Mouse (Mus musculus): ENCODE results near the gene Tex26.

Gene Tex26

DNA sequence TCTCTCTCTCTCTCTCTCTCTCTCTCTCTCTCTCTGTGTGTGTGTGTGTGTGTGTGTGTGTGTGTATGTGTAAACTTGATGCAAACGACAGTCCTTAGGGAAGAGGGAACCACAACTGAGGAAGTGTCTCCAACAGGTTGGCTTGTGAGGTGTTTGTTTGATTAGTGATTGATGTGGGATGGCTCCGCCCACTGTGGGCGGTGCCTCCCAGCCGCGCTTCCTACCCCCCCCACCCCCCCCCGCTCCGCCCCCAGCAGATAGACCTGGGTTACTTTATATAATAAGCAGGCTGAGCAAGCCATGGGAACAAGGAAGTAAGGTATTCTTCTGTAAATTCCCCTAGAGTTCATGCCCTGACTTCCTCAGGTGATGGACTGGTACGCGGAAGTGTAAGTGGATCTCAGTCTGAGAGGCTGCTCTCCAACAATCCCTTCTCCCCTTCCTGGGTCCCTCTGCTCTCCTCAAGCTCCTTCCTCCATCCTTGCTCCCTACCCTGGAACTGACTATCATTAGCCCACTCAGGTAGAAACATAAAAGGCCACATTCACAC is 5.2 kb upstream of the Tex26 start:
- DNase-seq, result no peak

DNA sequence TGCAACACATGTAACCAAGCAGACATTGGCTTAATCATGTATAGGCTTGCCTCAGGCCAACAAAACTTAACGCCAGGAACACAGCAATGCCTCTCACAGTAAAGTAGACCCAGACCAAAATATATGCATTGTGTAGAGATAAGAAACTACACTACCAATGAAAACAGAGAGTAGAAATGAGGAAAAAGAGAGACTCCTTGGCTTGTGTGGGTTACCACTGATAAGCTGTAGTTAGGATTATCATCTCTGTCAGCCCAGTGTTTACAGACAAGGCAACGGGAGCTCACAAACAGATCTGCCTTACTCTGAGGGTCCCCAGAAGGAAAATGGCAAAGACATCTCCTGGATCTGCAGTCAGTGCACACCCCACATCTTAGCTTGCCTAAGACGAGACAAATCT is 2.9 kb upstream of the Tex26 start:
- no peak for DNase-seq

- no peak for DNase-seq
These were observed 2.3 kb upstream of the Tex26 start for GRCm38 (mm10) chr5:149437150-149437549.

DNA sequence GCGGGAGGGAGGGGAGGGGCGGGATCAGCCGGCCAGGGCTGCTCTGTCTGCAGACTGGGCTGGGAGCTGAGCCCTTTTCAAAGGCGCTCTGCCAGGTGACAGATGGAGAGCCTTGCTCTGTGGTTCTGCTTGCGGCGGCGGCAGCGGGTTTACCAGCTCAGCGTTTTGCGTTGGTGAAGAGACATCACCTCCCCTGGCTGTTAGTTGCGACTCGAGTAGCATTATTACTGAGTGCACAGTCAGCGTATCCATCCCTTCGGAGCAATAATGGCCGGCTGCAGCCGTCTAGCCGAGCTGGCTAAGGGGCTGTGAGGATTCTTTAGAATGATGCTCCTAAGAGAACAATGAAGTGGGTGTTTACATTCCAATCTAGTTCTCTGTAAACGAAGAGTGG is 717 bp downstream of the Tex26 start:
- peak; percentile 65 for DNase-seq

DNA sequence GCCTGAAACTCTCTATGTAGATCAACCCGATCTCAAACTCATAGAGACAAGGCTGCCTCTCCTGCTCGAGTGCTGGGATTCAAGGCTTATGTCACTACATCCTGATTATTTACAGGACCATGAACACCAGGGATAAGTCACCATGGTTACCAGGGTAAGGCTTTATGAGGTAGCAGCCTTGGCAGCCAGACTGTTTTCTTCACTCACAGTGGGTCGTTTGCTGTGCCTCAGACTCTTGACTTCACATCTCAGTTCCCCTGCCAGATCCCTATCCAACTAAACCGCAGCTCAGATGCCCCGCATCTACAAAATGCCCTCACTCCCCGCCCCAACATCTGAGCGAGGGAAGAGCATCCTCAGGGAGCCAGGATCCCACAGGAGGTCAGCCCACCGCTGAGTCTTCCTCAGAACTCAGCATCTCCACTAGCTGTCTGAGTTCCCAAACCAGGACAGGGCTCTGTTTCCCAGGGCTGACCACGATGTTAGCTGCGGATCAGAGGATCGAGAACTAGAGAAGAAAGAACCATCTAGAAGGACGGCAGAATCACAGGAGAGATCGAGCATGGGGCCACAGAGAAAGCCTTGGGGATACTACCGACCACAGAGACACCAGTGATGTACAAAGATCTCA is 2.3 kb downstream of the Tex26 start:
- no peak for DNase-seq

- DNase-seq, result no peak
These were observed 2.8 kb downstream of the Tex26 start for GRCm38 (mm10) chr5:149442277-149442660.

- no peak for DNase-seq
These were observed 5.0 kb downstream of the Tex26 start for GRCm38 (mm10) chr5:149444451-149444850.

DNA sequence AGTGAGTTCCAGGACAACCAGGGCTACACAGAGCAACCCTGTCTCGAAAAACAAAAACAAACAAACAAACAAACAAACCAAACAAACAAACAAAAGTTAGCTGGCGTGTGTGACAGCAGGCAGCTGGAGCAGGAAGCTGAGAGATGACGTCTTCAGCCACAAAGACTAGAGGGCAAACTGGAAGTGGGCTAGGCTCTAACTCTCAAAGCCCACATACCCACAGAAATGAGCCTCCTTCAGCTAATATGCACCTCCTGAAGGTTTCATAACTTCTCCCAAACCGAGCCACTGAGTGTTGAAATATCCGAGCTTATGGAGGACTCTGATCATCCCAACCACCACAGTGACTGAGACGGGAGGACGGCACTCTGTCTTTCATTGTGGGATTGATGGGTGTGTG is 7.0 kb downstream of the Tex26 start:
- no peak for DNase-seq

- no peak for DNase-seq
These were observed 8.3 kb downstream of the Tex26 start for GRCm38 (mm10) chr5:149447733-149448132.

GRCm38 (mm10) chr5:149449406-149449805 is 9.9 kb downstream of the Tex26 start:
- no peak for DNase-seq

- DNase-seq, result no peak
These were observed 11.8 kb downstream of the Tex26 start for GRCm38 (mm10) chr5:149451209-149451681.

GRCm38 (mm10) chr5:149454281-149454680 is 14.8 kb downstream of the Tex26 start:
- DNase-seq, result peak; percentile 45

DNA sequence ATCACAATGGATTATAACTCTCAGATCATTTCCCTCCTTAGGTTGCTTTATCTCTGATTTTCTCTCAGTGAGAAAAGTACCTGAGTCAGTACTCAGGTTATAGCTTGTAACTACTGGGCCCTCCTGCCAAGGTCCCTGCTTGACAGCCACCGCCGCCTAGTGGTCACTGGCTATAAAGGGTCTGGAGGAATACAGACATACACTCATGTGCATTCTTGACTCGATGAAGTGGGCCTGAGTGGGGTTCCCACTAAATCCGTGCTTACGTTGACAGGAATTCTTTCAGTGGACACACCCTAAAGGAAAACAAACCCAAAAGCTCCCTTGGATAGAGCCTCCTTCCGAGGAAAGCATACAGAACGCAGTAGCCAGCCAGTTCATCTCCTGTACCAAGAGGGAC is 17.1 kb downstream of the Tex26 start:
- no peak for DNase-seq

GRCm38 (mm10) chr5:149462071-149462470 is 22.6 kb downstream of the Tex26 start:
- no peak for DNase-seq

GRCm38 (mm10) chr5:149465305-149465704 is 25.8 kb downstream of the Tex26 start:
- no peak for DNase-seq

DNA sequence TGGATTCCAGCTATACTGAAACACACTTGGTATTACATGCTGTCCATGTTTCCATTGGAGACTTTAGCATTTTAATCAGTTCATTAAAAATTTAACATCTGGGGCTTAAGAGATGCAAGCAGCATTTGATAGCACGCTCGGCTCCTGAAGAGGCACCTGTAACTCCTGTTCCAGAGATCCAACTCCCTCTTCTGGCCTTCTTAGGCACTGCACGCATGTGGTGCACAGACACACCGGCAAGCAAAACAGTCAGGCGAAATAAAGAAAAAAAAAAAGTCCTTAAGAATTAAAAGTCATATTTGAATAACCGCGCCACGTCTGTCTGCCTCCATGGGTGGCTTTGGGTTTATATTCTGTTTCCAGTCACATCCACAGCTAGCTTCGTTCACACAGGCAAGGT is 34.7 kb downstream of the Tex26 start:
- no peak for DNase-seq

- no peak for DNase-seq
These were observed 35.4 kb downstream of the Tex26 start for GRCm38 (mm10) chr5:149474701-149475468.

DNA sequence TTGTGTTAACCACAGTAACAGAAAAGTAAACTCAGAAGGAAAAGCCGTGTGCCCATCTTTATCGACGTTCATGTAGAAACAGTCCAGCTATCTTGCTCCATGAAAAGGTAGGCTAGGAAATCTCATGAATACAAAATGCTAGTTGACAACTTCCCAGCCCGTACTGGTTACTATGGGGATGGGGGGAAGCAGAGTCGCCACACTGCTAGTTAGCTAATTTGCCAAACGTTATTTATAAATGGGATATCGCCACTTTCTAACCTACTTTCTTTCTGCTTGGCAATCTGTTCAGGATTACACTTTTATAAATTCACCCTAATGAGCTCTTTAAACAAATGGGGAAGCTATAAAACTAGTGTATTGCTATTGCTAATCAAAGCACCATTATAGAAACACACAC is 42.5 kb downstream of the Tex26 start:
- DNase-seq, result no peak

GRCm38 (mm10) chr5:149483321-149484052 is 44.0 kb downstream of the Tex26 start:
- peak; percentile 36 for DNase-seq

- no peak for DNase-seq
These were observed 44.8 kb downstream of the Tex26 start for GRCm38 (mm10) chr5:149484270-149484669.

GRCm38 (mm10) chr5:149485447-149485846 is 46.0 kb downstream of the Tex26 start:
- no peak for DNase-seq

DNA sequence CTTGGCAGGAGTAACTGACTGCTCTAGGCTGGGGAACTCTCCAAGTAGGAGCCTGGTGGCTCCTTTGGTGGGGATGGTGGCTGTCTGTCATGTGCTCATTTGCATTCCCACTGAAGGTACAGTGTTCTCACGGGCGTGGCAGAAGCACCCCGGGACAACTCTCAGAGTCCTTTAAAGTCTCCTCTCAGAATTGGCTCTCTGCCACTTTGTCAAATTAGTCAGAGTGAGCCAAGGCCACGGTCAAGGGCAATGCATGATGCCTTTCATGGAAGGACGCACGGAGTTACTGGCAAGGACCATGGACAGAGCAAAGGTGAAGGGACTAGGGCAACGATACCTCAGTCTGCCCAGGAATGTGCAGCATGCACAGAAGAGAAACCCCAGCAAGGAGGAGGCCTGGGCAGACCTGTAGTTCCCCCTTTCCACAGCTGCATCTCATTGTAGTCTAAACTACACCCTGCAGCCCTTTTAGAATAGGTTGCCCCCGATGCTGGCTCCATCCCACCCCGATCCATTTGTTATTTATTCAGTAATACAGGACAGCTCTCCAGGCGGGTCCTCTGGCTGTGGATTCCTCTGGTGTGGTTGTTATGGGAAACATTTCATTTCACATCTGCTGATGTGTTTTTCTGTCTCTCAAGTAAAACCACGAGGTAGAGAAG is 49.0 kb downstream of the Tex26 start:
- DNase-seq, result no peak

DNA sequence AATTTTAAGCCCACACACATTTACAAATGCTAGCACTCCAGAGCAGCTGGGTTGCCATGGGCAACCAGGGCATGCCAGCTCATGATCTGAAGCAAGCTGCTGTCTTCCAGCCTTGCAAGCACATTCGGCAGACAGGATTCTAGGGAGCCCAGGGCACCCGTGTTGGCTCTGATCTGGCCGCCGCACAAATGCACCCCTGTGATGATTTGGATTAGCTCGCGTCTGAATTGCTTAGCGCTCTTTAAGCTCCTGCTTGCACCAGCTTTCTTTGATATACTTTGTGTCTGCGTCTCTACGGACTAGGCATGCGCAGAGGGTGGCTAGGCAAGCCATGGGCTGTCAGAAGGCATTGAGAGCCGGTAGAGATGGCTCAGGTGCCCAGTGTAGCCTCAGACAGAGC is 49.7 kb downstream of the Tex26 start:
- DNase-seq, result peak; percentile 67
